Mouse (Mus musculus): ENCODE measurements around the gene Calm2.

- no peak for TF ChIP-seq CTCF (IDR thresholded peaks at IDR 0.05; ENCODE audit: low read depth, low read length)
- TF ChIP-seq POLR2AphosphoS5 (IDR thresholded peaks at IDR 0.05; ENCODE audit: insufficient replicate concordance, low read depth, low read length) = no peak
- no peak for TF ChIP-seq GATA1 (IDR thresholded peaks at IDR 0.05; ENCODE audit: borderline replicate concordance, low read length)
Observed at GRCm38 (mm10) chr17:87454121-87454520, 7.4 kb upstream of the Calm2 start.
